Mouse (Mus musculus) E14TG2a.4 (cell line): Measurements from ENCODE around the gene Axl.

Source experiments
- CTCF ChIP-seq: conservative IDR thresholded peaks from 2 replicates; pipeline ENCODE4 v1.5.1; 2014; ENCODE audit warnings: low read length
- POU5F1 ChIP-seq: IDR thresholded peaks from 2 replicates; pipeline ENCODE4 v1.6.1; 2014; ENCODE audit warnings: low read length, borderline replicate concordance

DNA sequence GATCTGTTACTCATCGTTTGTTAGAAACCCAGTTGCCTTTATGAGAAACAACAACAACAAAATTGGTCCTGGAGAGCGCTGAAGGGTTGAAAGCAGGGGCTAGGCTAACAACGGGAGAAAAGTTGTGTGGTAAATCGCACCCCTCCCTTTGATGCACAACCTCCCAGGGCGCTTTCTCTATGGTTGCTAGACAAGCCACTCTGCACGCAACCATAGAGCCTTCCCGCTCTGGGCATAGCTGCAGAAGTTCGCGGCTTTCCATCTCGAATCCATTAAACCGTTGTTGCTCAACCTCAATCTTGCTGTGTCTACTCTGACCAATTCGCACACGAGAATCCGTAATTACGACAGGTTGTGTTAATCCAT, 33.1 kb downstream of the Axl start:
- TF ChIP-seq CTCF: no peak
- no peak for TF ChIP-seq POU5F1
